Mouse (Mus musculus): ENCODE measurements at regions not wholly inside any gene's neighbourhood (a gene's known extent, or its start where the extent isn't known, plus 50 kb on each side); places are given as distances from the start of the nearest gene placed in this dataset.

DNA sequence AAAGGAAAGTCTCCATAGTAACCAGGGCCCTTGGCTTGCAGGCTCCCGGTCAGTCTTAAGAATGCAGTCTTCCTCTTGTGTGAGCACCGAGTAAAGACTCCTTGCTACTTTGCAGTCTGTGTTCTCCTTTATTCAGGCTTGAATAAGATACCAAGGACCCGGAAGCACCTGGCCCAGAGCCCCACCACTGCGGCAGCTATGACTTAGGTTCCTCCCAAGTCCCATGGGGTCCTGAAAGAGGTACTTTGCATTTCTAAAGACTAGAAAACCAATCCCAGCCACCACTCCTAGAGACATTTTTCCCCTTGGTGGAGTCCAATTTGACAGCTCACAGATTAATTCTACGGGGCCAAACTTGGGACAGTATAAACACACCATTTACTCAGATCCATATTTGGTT lies 51.7 kb upstream of the Tspan11 start:
- Histone ChIP-seq H3K27me3 (ENCODE audit: control insufficient read depth, insufficient read depth, low read length) (no peaks in the 10 kb centered on the region), H3K27ac (no peak overlapping the region), H3K4me1 (replicated peaks; ENCODE audit: control insufficient read depth in 2 of 2, insufficient read depth in 2 of 2, low read length in 1 of 2) (no peaks in the 10 kb centered on the region), H3K9ac (replicated peaks) (no peak overlapping the region), H3K4me2 (ENCODE audit: low read depth) (no peak overlapping the region), H3K9me3 (ENCODE audit: control insufficient read depth, low read length) (no peaks in the 10 kb centered on the region), H3K4me3 (ENCODE audit: insufficient read depth in 1 of 2, low read depth in 2 of 2, low read length in 2 of 2) (no peak overlapping the region), H3K36me3 (replicated peaks; ENCODE audit: control insufficient read depth, insufficient read depth, low read depth) (no peaks in the 10 kb centered on the region)
- TF ChIP-seq EP300 (IDR thresholded peaks at IDR 0.05; ENCODE audit: low read depth) (no peak), CTCF (IDR thresholded peaks at IDR 0.05; ENCODE audit: low read depth) (no peak)
- ATAC-seq (ENCODE audit: insufficient read depth), result no peak
- no peak for DNase-seq (ENCODE audit: low read depth in 3 of 3, low spot score in 3 of 3)
- WGBS (ENCODE audit: insufficient replicate concordance), result 60% methylated on average over 5 of the region's 5 CpGs

DNA sequence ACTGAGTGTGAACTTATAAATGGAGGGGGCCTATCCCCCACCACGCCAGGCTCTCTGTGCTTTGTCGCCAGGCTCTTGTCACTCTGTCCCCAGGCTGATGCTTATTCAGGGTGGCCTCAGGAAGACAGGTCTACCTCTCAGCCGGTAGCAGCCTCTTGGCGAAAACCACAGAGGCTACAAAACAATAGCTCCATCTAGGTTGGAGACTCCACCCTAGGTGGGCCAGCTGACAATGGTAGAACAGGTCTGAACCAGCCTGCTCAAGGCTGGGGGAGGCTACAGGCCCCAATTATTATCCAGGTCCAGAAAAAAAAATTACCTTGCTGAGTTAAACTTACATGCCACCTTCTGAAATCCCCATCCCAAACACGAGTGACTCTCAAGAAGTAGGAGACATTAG lies 59.0 kb upstream of the Tspan11 start:
- H3K27me3 ChIP-seq (ENCODE audit: control insufficient read depth, insufficient read depth, low read length), result no peaks in the 10 kb centered on the region
- H3K4me2 ChIP-seq (ENCODE audit: low read depth), result no peak overlapping the region
- no peak overlapping the region for H3K4me3 ChIP-seq (ENCODE audit: insufficient read depth in 1 of 2, low read depth in 2 of 2, low read length in 2 of 2)
- 58% methylated on average over 5 of the region's 5 CpGs for WGBS (ENCODE audit: insufficient replicate concordance)
- H3K36me3 ChIP-seq (replicated peaks; ENCODE audit: control insufficient read depth, insufficient read depth, low read depth), result no peaks in the 10 kb centered on the region
- no peak overlapping the region for H3K9ac ChIP-seq (replicated peaks)
- DNase-seq (ENCODE audit: low read depth in 3 of 3, low spot score in 3 of 3), result no peak
- peaks cover 0 to 7% of the 10 kb centered on the region in 2 experiments; a peak in 2 of 4 replicates for H3K4me1 ChIP-seq (replicated peaks; ENCODE audit: control insufficient read depth in 2 of 2, insufficient read depth in 2 of 2, low read length in 1 of 2)
- H3K27ac ChIP-seq, result no peak overlapping the region
- no peak for ATAC-seq (ENCODE audit: insufficient read depth)
- no peaks in the 10 kb centered on the region for H3K9me3 ChIP-seq (ENCODE audit: control insufficient read depth, low read length)
- no peak for TF ChIP-seq CTCF (IDR thresholded peaks at IDR 0.05; ENCODE audit: low read depth)
- no peak for TF ChIP-seq EP300 (IDR thresholded peaks at IDR 0.05; ENCODE audit: low read depth)

DNA sequence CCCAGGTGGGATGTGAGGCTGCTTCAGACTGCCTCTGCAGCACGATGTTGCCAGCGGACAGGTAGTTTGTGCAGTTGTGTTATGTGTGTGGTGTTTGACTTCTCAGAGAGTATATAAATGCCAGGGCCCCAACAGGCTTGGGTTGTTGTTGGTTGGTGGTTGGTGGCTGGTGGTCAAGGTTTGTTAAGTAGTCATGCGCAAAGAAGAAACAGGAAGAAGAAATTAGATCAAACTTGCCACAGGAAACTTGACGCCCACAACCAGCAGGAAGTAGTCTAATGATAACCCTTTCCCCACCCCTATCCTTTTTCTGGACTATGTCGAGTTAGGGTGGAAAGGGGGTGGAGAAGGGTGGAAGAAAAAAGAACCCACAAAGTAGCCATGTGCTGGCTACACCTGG lies 56.2 kb upstream of the Prmt8 start:
- Histone ChIP-seq H3K9me3 (ENCODE audit: control insufficient read depth, low read length) (no peaks in the 10 kb centered on the region), H3K4me1 (replicated peaks; ENCODE audit: control insufficient read depth in 2 of 2, insufficient read depth in 2 of 2, low read length in 1 of 2) (peaks cover 0 to 7% of the 10 kb centered on the region in 2 experiments; a peak in 2 of 4 replicates), H3K4me3 (ENCODE audit: insufficient read depth in 1 of 2, low read depth in 2 of 2, low read length in 2 of 2) (no peak overlapping the region), H3K27ac (no peak overlapping the region), H3K4me2 (ENCODE audit: low read depth) (no peak overlapping the region), H3K9ac (replicated peaks) (no peak overlapping the region), H3K36me3 (replicated peaks; ENCODE audit: control insufficient read depth, insufficient read depth, low read depth) (no peaks in the 10 kb centered on the region), H3K27me3 (ENCODE audit: control insufficient read depth, insufficient read depth, low read length) (no peaks in the 10 kb centered on the region)
- 41% methylated on average over 5 of the region's 5 CpGs for WGBS (ENCODE audit: insufficient replicate concordance)
- no peak for ATAC-seq (ENCODE audit: insufficient read depth)
- DNase-seq (ENCODE audit: low read depth in 3 of 3, low spot score in 3 of 3), result no peak
- TF ChIP-seq CTCF (IDR thresholded peaks at IDR 0.05; ENCODE audit: low read depth), result no peak
- no peak for TF ChIP-seq EP300 (IDR thresholded peaks at IDR 0.05; ENCODE audit: low read depth)

DNA sequence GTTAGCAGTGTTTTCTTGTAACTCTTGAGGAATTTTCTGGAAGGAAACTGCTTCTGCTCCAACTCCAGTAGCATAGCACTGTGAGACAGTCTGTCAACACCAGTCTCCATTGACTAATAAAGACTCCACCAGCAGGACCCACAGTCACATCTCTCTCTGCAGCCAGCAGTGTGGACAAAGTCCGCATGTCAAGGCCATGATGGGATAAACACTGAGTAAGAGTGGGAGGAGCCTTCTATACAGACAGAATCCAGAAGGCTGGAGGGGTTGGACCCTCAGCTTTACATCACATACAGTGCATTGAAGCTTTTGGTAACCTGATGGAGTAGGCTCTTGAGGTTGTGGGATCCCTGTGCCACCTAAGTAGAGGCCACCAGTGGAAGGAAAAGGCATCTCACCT lies 54.4 kb upstream of the Prmt8 start:
- 54% methylated on average over 1 of the region's 1 CpGs for WGBS (ENCODE audit: insufficient replicate concordance)
- ATAC-seq (ENCODE audit: insufficient read depth), result peak; percentile 53; the same call in 1 of the 2 replicates
- H3K4me3 ChIP-seq (ENCODE audit: insufficient read depth in 1 of 2, low read depth in 2 of 2, low read length in 2 of 2), result no peak overlapping the region
- H3K36me3 ChIP-seq (replicated peaks; ENCODE audit: control insufficient read depth, insufficient read depth, low read depth), result no peaks in the 10 kb centered on the region
- H3K27me3 ChIP-seq (ENCODE audit: control insufficient read depth, insufficient read depth, low read length), result no peaks in the 10 kb centered on the region
- peak; percentile 4 to 14 (median 12) for DNase-seq (ENCODE audit: low read depth in 3 of 3, low spot score in 3 of 3)
- no peak overlapping the region for H3K4me2 ChIP-seq (ENCODE audit: low read depth)
- peaks cover 0 to 7% of the 10 kb centered on the region in 2 experiments; a peak in 2 of 4 replicates for H3K4me1 ChIP-seq (replicated peaks; ENCODE audit: control insufficient read depth in 2 of 2, insufficient read depth in 2 of 2, low read length in 1 of 2)
- TF ChIP-seq CTCF (IDR thresholded peaks at IDR 0.05; ENCODE audit: low read depth), result no peak
- no peak for TF ChIP-seq EP300 (IDR thresholded peaks at IDR 0.05; ENCODE audit: low read depth)
- no peaks in the 10 kb centered on the region for H3K9me3 ChIP-seq (ENCODE audit: control insufficient read depth, low read length)
- no peak overlapping the region for H3K27ac ChIP-seq
- H3K9ac ChIP-seq (replicated peaks), result no peak overlapping the region

DNA sequence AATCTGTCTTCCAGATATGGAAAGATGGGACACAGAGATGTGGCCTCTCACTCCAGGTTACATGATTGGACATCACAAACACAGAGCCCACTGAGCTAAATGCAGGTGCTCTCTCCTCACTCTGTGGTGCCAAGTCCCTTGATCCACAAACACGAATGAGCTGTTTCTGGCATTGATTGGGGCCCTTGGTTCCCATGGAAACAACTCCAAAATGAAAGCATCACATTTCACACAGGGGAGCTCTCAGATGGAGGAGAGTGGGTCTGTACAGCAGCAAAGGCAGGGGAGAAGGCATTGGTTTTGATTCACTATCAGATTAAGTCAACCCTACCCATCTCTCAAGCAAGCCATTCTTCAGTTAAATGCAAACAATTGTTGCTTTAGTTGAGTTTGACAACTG lies 51.3 kb upstream of the Prmt8 start:
- Histone ChIP-seq H3K4me2 (ENCODE audit: low read depth) (no peak overlapping the region), H3K36me3 (replicated peaks; ENCODE audit: control insufficient read depth, insufficient read depth, low read depth) (no peaks in the 10 kb centered on the region), H3K9ac (replicated peaks) (no peak overlapping the region), H3K27ac (no peak overlapping the region), H3K9me3 (ENCODE audit: control insufficient read depth, low read length) (no peaks in the 10 kb centered on the region), H3K4me3 (ENCODE audit: insufficient read depth in 1 of 2, low read depth in 2 of 2, low read length in 2 of 2) (no peak overlapping the region), H3K4me1 (replicated peaks; ENCODE audit: control insufficient read depth in 2 of 2, insufficient read depth in 2 of 2, low read length in 1 of 2) (peaks cover 0 to 7% of the 10 kb centered on the region in 2 experiments; a peak in 2 of 4 replicates), H3K27me3 (ENCODE audit: control insufficient read depth, insufficient read depth, low read length) (no peaks in the 10 kb centered on the region)
- DNase-seq (ENCODE audit: low read depth in 3 of 3, low spot score in 3 of 3) (no peak), ATAC-seq (ENCODE audit: insufficient read depth) (no peak)
- TF ChIP-seq EP300 (IDR thresholded peaks at IDR 0.05; ENCODE audit: low read depth) (no peak), CTCF (IDR thresholded peaks at IDR 0.05; ENCODE audit: low read depth) (no peak)
- WGBS (ENCODE audit: insufficient replicate concordance), result 18% methylated on average over 1 of the region's 1 CpGs
